Mouse (Mus musculus): ENCODE measurements around the gene Tmem125.
"Not testable (repeated sequence)": the region's sequence is repeated elsewhere in the genome, so short reads cannot be mapped to it uniquely, and the experiment has no call there.

The Tmem125 gene

GRCm38 (mm10) chr4:118543592-118544260, at the start of gene Tmem125:
Gene Tmem125 (minus strand): TSS chr4:118544044.
- in situ Hi-C loops (cut with MboI), result no loop called here

DNA sequence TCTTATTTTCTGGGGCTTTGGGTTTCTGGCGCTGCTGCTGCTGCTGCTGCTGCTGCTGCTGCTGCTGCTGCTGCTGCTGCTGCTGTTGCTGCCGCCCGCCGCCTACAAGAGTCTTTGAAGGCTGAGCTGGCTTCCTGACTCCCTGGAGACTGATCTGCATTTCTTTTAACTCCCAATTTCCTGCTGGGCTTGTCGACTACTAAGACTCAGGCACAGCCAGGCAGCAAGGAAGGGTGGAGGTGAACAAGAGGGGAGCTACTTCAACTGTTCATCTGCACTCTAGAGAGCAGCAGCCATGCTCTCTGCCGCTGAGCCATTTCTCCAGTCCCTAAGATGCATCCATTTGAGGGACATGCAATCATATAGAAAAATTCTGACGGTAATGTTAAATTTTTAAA, 45.9 kb upstream of the Tmem125 start:
- in situ Hi-C loops (cut with MboI), result no loop called here

DNA sequence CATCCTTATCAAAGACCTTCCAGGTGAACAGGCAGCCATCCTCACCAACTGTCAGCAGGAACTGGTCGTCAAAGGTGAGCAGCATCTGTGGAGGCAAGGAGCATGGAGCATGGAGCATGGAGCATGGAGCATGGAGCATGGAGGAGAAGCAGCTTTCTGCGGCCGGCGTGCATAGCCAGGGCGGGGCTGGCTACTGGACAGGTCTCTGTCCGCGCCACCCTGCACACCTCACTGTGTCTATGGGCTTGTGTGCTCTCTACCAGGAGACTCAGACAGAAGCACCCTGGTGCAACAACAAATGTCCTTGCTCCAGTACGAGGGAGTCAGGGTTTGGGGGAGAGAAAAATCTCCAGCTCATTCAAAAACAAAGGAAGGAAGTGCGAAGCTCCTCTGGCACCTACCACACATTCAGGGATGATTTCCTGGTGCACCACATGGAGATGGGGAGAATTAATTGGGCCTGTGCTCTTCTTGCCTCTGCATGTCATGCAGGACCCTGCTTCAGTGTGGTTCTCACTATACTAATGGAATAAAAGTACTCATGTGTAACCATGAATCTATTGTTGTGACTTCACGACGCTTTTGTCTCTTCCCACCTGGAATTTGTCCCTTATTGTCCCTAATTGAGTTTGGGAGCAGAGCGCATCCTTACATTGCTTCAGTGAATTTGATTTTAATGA, 45.3 kb upstream of the Tmem125 start:
- in situ Hi-C loops (cut with MboI), result no loop called here

GRCm38 (mm10) chr4:118582629-118583028, 38.8 kb upstream of the Tmem125 start:
- in situ Hi-C loops (cut with MboI), result no loop called here

GRCm38 (mm10) chr4:118581508-118581907, 37.7 kb upstream of the Tmem125 start:
- in situ Hi-C loops (cut with MboI), result no loop called here

- in situ Hi-C loops (cut with MboI), result no loop called here
These were observed 35.5 kb upstream of the Tmem125 start for GRCm38 (mm10) chr4:118579313-118579712.

DNA sequence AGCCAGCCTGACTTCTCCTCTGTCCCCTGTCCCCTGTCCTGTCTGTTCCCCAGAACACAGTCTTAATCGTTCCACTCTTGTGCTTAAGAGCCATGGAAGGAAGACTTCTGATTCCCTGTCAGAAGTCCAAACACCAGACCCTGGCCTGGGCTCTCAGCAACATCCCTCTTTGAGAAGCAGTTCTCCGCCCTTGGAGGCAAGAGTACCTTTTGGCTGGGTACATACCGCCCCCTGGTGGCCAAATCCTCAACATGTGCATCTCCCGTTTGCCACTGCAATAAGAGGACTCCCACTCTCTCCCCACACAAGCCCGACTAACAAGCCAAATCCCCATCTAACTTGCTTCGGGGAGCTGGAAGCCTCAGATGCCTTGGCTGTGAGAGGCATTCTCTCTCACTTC, 32.3 kb upstream of the Tmem125 start:
- in situ Hi-C loops (cut with MboI), result no loop called here

- in situ Hi-C loops (cut with MboI), result no loop called here
These were observed 27.6 kb upstream of the Tmem125 start for GRCm38 (mm10) chr4:118571441-118571840.

- in situ Hi-C loops (cut with MboI), result no loop called here
These were observed 25.5 kb upstream of the Tmem125 start for GRCm38 (mm10) chr4:118569320-118569719.

- in situ Hi-C loops (cut with MboI), result no loop called here
These were observed 24.9 kb upstream of the Tmem125 start for GRCm38 (mm10) chr4:118568709-118569108.

DNA sequence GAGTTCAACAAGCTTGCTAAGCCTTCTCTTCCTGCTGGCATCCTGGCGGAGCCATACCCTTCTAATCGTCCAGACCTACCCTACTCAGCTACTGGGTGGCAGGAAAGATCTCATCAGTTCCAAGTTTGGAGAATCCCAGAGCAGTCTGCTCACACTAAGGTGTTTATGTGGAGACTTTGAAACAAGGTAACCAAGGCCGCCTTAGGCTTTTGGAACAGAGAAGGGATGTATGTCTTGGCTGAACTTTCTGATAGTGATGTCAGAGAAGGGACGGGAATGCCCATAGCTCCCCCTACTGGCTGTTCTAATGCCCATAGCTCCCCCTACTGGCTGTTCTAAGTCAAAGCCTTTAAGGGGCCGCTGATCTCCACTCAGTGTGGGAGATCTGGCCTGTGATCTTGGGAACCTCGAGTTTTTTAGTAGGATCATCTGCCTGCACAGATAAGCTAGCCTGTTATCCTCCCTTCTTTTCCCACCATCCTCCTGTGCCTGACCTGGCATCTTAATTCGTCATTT, 22.4 kb upstream of the Tmem125 start:
- in situ Hi-C loops (cut with MboI), result no loop called here

DNA sequence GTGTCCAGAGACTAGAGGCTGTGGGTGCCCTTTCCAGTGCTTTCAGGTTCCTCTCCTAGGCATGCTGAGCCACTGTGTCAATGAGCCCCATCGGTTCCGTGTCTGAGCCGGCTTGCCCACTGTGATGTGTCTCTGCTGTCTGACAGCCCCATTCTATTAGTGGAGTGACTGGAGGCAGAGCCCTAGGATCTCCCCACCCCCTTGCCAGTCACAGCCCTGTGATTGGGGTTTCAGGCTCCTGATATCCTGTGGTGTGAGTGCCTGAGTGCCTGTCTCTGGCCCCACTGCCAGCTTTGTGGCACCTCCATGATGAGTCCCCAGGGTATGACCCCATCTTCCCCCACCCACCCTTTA, 21.1 kb upstream of the Tmem125 start:
- in situ Hi-C loops (cut with MboI), result no loop called here

GRCm38 (mm10) chr4:118564062-118564925, 20.4 kb upstream of the Tmem125 start:
- in situ Hi-C loops (cut with MboI), result no loop called here

DNA sequence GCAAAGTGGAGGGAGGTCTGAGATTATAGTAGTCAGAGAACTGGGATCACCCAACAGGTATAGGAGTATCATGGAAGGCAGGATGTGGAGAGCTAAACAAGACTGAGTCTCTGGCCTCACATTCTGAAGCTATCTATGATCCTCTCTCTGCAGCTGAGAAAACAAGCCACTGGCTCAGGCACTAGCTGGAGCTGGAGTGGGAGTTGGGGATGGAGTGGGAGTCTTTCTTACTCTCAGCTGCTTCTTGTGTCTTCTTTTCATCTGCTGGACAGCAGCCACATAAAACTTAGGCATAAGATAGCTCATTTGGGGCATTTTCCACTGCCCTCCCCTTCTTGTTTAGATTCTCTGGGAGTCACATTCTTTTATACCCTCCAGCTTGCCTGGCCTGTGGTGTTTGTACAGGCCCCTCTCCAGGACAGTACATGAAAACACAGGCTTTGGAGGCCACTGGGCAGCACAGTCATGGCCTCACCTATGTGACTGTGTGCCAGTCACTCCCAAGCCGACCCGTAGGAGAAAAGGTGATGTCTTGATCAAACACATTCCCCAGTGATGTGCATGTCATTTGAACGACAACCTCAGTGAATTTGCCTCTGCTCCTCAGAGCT, 9.3 kb upstream of the Tmem125 start:
- in situ Hi-C loops (cut with MboI), result no loop called here

- in situ Hi-C loops (cut with MboI), result not testable (repeated sequence)
These were observed 4.3 kb upstream of the Tmem125 start for GRCm38 (mm10) chr4:118548130-118548480.

DNA sequence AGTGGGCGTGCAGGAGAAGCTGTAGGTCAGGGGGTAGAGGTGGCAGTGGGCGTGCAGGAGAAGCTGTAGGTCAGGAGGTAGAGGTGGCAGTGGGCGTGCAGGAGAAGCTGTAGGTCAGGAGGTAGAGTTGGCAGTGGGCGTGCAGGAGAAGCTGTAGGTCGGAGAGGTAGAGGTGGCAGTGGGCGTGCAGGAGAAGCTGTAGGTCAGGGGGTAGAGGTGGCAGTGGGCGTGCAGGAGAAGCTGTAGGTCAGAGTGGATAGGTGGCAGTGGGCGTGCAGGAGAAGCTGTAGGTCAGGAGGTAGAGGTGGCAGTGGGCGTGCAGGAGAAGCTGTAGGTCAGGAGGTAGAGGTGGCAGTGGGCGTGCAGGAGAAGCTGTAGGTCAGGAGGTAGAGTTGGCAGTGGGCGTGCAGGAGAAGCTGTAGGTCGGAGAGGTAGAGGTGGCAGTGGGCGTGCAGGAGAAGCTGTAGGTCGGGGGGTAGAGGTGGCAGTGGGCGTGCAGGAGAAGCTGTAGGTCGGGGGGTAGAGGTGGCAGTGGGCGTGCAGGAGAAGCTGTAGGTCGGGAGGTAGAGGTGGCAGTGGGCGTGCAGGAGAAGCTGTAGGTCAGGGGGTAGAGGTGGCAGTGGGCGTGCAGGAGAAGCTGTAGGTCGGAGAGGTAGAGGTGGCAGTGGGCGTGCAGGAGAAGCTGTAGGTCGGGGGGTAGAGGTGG, 3.7 kb upstream of the Tmem125 start:
- in situ Hi-C loops (cut with MboI), result not testable (repeated sequence)

DNA sequence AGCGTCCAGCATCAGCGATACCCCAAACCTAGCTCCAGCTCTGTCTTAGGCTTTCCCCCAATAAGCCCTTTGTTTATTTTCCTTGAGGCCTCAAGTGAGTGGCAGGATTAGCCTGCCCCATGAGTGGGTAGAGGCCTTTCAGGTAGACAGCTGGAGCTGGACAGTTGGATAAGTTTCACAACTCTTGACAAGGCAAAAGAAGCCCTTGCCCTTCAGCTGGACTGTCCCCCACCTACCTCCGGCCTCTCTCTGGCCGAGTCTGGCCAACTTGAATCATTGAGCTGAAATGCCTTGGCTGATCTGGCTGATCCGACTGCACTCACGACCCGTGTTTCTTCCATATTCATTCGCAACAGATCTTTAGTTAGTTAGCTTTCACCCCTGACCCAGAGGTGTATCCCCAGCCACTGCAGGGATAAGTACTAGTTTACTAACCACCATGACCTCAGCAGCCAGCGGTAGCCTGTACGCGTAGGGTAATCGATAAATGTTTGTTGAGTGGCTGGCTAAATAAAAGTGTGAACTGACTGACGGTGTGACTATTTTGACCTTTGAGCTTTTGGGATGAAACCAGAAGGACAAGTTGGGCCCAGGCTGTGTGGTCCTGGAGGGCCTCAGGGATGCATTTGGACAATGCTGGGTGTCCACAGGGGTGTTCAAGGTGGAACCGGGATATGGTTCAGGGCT, 740 bp upstream of the Tmem125 start:
- in situ Hi-C loops (cut with MboI), result no loop called here

- in situ Hi-C loops (cut with MboI), result no loop called here
These were observed 700 bp downstream of the Tmem125 start for GRCm38 (mm10) chr4:118543158-118543530.

DNA sequence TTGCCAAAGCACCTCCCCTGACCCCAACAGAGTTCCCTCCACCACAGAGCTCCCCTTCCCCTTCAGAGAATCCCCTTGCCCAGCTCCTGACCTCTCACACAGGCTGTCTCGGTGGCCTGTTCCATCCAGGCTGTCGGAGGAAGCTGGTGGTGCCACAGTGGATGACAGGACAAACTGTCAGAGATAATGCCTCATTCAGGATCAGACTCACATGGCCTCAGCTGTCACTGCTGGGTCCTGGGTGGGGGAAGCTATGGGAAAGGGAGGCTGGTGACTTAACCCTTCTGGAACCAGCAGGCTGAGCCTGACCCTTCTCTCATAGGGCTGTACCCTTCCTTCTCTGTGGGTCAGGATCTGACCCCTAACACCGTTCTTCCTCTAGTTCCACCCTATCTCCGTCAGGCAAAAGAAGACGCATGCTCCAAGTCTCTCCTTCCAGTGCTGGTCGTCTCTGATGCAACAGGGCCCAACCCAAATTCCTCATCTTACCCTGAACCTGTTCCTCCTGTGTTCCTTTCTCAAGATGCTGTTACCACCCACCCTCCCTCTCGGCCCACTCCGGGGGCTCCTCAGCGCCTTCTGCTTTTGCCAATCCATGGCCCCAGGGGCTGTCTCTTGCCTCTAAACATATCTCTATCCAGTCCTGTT, 1.2 kb downstream of the Tmem125 start:
- in situ Hi-C loops (cut with MboI), result no loop called here

DNA sequence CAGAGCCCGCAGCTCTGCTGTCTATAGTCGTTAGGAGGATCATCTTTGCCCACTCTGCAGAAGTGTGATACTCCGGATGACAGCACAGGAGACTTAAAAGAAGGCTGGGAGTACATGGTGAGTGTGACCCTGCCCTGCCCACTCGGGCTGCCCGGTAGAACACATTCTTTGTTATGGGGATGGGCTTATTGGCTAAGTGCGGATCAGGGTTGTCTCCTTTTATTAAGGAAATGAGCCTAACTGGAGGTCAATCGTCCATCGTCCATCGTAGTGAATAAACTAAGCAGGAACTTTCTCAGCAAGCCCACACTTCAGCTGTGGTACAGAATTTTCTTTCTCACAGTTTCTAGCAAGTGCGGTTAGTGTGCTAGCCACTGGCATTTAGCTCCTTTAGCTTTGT, 3.9 kb downstream of the Tmem125 start:
- in situ Hi-C loops (cut with MboI), result no loop called here

DNA sequence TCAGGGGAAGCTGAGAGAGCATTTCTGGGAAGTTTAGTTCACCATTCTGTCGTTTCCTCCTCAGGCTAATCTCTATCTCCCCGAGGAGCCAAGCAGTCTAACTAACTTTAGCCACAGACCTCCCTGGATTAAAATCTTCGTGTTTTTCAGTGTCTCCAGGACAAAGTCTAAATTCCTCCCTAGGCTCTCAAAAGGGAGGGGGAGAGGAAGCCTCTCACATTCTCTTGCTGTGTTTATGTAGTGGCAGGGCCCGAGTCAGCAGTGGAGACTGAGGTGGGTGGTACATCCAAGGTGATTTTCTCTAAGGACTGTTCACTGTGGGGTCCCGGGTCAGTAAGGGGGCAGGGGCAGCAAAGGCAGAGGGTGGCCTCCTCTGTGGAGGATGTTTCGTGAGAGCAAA, 6.0 kb downstream of the Tmem125 start:
- in situ Hi-C loops (cut with MboI), result no loop called here

Data from mature B cell (primary cell).